Mouse (Mus musculus) embryonic fibroblast, embryonic 13.5 days (primary cell): ENCODE results near the gene Rnf212. TPM values are rescaled to one million over a fixed set of nuclear protein-coding genes. Genes with fewer than 3 reads are reported as not detected.

Experiments
- H3K27ac ChIP-seq: 2 replicates; pipeline ENCODE4 v1.5.1; 2012; ENCODE audit warnings: low read length, control low read depth, inconsistent platforms; ENCODE audit not compliant: insufficient read depth
- H3K4me1 ChIP-seq: 2 replicates; pipeline ENCODE4 v1.6.1; 2011; ENCODE audit warnings: low read length; ENCODE audit not compliant: control insufficient read depth, insufficient read depth
- H3K4me3 ChIP-seq: 2 replicates; pipeline ENCODE4 v1.5.1; 2011; ENCODE audit warnings: mild to moderate bottlenecking, control low read depth, low read length; ENCODE audit not compliant: insufficient read depth
- CTCF ChIP-seq: IDR thresholded peaks from 2 replicates; pipeline ENCODE4 v1.5.1; 2011; ENCODE audit warnings: mild to moderate bottlenecking, control low read depth, low read length, moderate library complexity, borderline replicate concordance; ENCODE audit not compliant: insufficient read depth
- POLR2A ChIP-seq: IDR thresholded peaks from 2 replicates; pipeline ENCODE4 v1.6.1; 2011; ENCODE audit warnings: low read depth, mild to moderate bottlenecking, control low read depth, low read length, moderate library complexity
- polyA plus RNA-seq: library from polyadenylated mRNA; stranded (reverse); fragments of >200 nt; gene quantifications from 2 replicates; pipeline ENCODE4 v1.2.4, GENCODE M21; 2011; ENCODE audit warnings: low read depth; ENCODE audit not compliant: missing spikeins, insufficient read length

Gene Rnf212
- polyA plus RNA-seq, 1 experiment, result not detected

GRCm38 (mm10) chr5:108743856-108744255 lies 30.9 kb downstream of the Rnf212 start:
- Histone ChIP-seq H3K4me3 (no peak overlapping the region), H3K4me1 (no peaks in the 10 kb centered on the region), H3K27ac (no peak overlapping the region)
- no peak for TF ChIP-seq POLR2A
- TF ChIP-seq CTCF, result no peak

DNA sequence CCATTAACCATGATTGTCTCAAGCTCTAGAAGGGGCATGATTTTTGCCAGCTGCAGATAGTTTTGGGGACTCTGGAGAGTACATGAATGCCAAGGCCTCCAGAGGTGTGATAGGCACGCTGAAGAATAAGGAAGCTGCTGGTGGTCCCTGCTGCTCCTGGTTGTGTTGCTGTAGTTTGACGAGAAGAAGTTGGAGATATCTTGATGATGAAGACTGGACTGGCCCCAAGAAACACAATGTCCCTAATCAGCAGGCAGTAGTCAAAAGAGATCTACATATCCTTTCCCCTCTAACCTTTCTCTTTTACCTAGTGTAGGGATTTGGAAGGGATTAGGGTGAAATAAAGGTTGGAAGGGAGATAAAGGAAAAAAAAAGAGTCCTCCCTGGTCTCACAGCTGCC lies 32.2 kb downstream of the Rnf212 start:
- no peak for TF ChIP-seq CTCF
- no peak for TF ChIP-seq POLR2A
- H3K4me1 ChIP-seq, result no peaks in the 10 kb centered on the region
- H3K4me3 ChIP-seq, result no peak overlapping the region
- no peak overlapping the region for H3K27ac ChIP-seq

- TF ChIP-seq POLR2A, result no peak
- TF ChIP-seq CTCF, result no peak
- Histone ChIP-seq H3K27ac (no peak overlapping the region), H3K4me1 (no peaks in the 10 kb centered on the region), H3K4me3 (no peak overlapping the region)
Measured at GRCm38 (mm10) chr5:108741844-108742243, 32.9 kb downstream of the Rnf212 start.

- H3K4me1 ChIP-seq, result no peaks in the 10 kb centered on the region
- no peak overlapping the region for H3K27ac ChIP-seq
- H3K4me3 ChIP-seq, result no peak overlapping the region
- no peak for TF ChIP-seq CTCF
- no peak for TF ChIP-seq POLR2A
Measured at GRCm38 (mm10) chr5:108727425-108727824, 47.4 kb downstream of the Rnf212 start.

DNA sequence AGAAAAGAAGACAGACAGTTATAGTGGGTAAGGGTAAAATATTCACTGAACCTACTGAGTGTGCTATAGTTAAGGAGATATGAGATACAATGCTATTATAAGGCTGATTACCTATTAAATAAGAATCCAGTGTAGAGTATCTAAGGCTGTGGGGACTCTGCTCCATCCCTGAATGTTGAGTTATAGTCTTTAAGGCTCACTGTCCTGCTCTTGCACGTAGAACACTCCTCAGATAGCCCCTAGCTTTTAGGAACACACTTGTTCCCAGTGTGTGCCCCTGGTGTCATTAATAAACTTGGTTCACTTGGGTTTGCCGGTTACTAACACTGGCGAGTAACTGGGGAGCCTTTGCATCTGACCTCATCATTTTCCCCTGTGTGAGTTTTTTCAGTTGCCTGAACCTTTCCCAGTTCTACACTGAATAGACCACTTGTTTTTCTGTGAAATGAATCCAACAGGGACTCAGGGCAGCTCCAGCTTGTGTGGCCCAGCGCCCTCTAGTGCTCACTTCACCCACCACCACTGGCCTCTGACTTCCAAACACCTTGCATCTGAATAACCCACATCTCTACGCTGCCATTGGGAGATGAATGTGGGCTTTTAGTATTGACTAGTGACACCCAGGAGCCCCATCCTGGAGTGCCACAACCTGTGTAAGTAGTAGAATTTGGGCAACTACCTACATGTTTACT lies 48.1 kb downstream of the Rnf212 start:
- H3K4me1 ChIP-seq, result no peaks in the 10 kb centered on the region
- TF ChIP-seq POLR2A, result no peak
- peak; percentile 84 for TF ChIP-seq CTCF
- H3K4me3 ChIP-seq, result no peak overlapping the region
- H3K27ac ChIP-seq, result no peak overlapping the region

GRCm38 (mm10) chr5:108724006-108724405 lies 50.8 kb downstream of the Rnf212 start:
- no peak overlapping the region for H3K27ac ChIP-seq
- peaks cover 2% of the 10 kb centered on the region; the same call in 1 of the 2 replicates for H3K4me1 ChIP-seq
- H3K4me3 ChIP-seq, result no peak overlapping the region
- TF ChIP-seq CTCF (no peak), POLR2A (no peak)

- Histone ChIP-seq H3K4me3 (no peak overlapping the region), H3K4me1 (peaks cover 5% of the 10 kb centered on the region; the same call in 1 of the 2 replicates), H3K27ac (no peak overlapping the region)
- TF ChIP-seq CTCF (no peak), POLR2A (no peak)
Measured at GRCm38 (mm10) chr5:108719761-108720160, 55.0 kb downstream of the Rnf212 start.

- TF ChIP-seq POLR2A, result no peak
- no peak for TF ChIP-seq CTCF
- H3K27ac ChIP-seq, result no peak overlapping the region
- H3K4me3 ChIP-seq, result no peak overlapping the region
- peaks cover 5% of the 10 kb centered on the region; the same call in 1 of the 2 replicates for H3K4me1 ChIP-seq
Measured at GRCm38 (mm10) chr5:108718051-108718450, 56.7 kb downstream of the Rnf212 start.

- TF ChIP-seq POLR2A (no peak), CTCF (no peak)
- H3K4me1 ChIP-seq, result peaks cover 5% of the 10 kb centered on the region; the same call in 1 of the 2 replicates
- H3K27ac ChIP-seq, result no peak overlapping the region
- H3K4me3 ChIP-seq, result no peak overlapping the region
Measured at GRCm38 (mm10) chr5:108715974-108716373, 58.8 kb downstream of the Rnf212 start.

- H3K27ac ChIP-seq, result no peak overlapping the region
- peaks cover 5% of the 10 kb centered on the region; the same call in 1 of the 2 replicates for H3K4me1 ChIP-seq
- no peak overlapping the region for H3K4me3 ChIP-seq
- no peak for TF ChIP-seq POLR2A
- no peak for TF ChIP-seq CTCF
Measured at GRCm38 (mm10) chr5:108714149-108714548, 60.6 kb downstream of the Rnf212 start.
